Mouse (Mus musculus) heart, embryonic 14.5 days (tissue): ENCODE measurements around the gene Baat. TPM values are rescaled to one million over a fixed set of nuclear protein-coding genes. Genes with fewer than 3 reads are reported as not detected.
A peak's percentile ranks its signal among the peaks of the same experiment; 100 is the strongest.
"Not testable (repeated sequence)": the region's sequence is repeated elsewhere in the genome, so short reads cannot be mapped to it uniquely, and the experiment has no call there.

Experiments used
- ATAC-seq: fragments of 200-750 bp; cut with Nextera tagmentation; 2 replicates; pipeline ENCODE4 v1.8.0; 2017; ENCODE audit warnings: low read depth, moderate TSS enrichment; ENCODE audit not compliant: insufficient number of reproducible peaks, insufficient read depth, low FRiP score
- H3K27ac ChIP-seq, 2 experiments: fragments of 200-500 bp in 1 of 2; fragments of 300-500 bp in 1 of 2; sonication (generic) in 1 of 2; replicated peaks in 1 of 2; 2 replicates each; pipeline ENCODE4 v1.5.1; 2012 to 2014; ENCODE audit warnings: low read depth in 2 of 2, low read length in 2 of 2, control low read depth in 1 of 2, mild to moderate bottlenecking in 1 of 2, mixed read lengths in 1 of 2; ENCODE audit not compliant: control insufficient read depth in 1 of 2, insufficient read depth in 1 of 2
- H3K27me3 ChIP-seq: fragments of 300-500 bp; sonication (generic); 2 replicates; pipeline ENCODE4 v1.6.1; 2014; ENCODE audit warnings: mild to moderate bottlenecking, low read length, control low read depth; ENCODE audit not compliant: control insufficient read depth, insufficient read depth
- H3K36me3 ChIP-seq: fragments of 300-500 bp; sonication (generic); 2 replicates; pipeline ENCODE4 v1.6.1; 2014; ENCODE audit warnings: mild to moderate bottlenecking, control low read depth, low read length, mixed read lengths; ENCODE audit not compliant: control insufficient read depth, insufficient read depth
- H3K4me1 ChIP-seq, 2 experiments: fragments of 200-500 bp in 1 of 2; fragments of 300-500 bp in 1 of 2; sonication (generic) in 1 of 2; 2 replicates each; pipeline ENCODE4 v1.6.1; 2012 to 2014; ENCODE audit warnings: low read length in 2 of 2, control low read depth in 1 of 2, mixed read lengths in 1 of 2; ENCODE audit not compliant: control insufficient read depth in 2 of 2, insufficient read depth in 2 of 2
- H3K4me2 ChIP-seq: fragments of 300-500 bp; sonication (generic); 2 replicates; pipeline ENCODE4 v1.6.1; 2014; ENCODE audit warnings: mild to moderate bottlenecking, low read length
- H3K4me3 ChIP-seq, 2 experiments: fragments of 200-500 bp in 1 of 2; fragments of 300-500 bp in 1 of 2; sonication (generic) in 1 of 2; 2 replicates each; pipeline ENCODE4 v1.5.1; 2012 to 2014; ENCODE audit warnings: low read length in 2 of 2, mild to moderate bottlenecking in 2 of 2, control low read depth in 1 of 2, low read depth in 1 of 2, moderate library complexity in 1 of 2; ENCODE audit not compliant: control insufficient read depth in 1 of 2, insufficient read depth in 1 of 2
- H3K9ac ChIP-seq: fragments of 300-500 bp; sonication (generic); 2 replicates; pipeline ENCODE4 v1.6.1; 2014; ENCODE audit warnings: mild to moderate bottlenecking, low read length
- H3K9me3 ChIP-seq: fragments of 300-500 bp; sonication (generic); 2 replicates; pipeline ENCODE4 v1.6.1; 2016; ENCODE audit warnings: low read length, control low read depth; ENCODE audit not compliant: control insufficient read depth
- WGBS: fragments of 180-500 bp; shearing (Covaris S2); extraction: QIAGEN DNeasy Blood & Tissue Kit; methylation state at CpG from one replicate; pipeline ENCODE4 v1.1.7; 2014; 5-methylcytosine and 5-hydroxymethylcytosine counted together
- polyA plus RNA-seq: library from polyadenylated mRNA; unstranded; fragments of >200 nt; fragmentation: Nextera tagmentation; extraction: Ambion mirVana; gene quantifications from 2 replicates; pipeline ENCODE4 v1.2.1, GENCODE M21; 2014

Baat gene
- polyA plus RNA-seq, 1 experiment from 2014 or later = 0.16 TPM

DNA sequence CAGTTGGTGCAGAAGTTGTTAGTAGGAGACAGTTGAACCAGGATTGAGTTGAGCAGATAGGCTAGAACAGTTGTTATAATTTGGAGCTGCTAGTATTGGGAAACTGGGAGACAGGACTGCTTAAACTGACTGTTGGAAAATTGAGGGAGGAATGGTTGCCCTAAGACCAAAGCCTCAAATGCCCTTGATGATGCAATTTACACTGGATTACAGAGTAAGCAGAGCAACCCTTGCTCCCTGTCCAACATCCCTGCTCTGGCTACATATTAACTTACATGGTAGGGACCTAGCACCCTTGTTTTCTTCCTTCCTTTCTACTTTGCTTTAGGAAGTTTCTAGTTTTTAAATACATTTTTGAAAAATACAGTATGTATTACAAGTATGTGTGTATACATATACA is 20.9 kb downstream of the Baat start:
- Histone ChIP-seq H3K4me2 (no peak overlapping the region), H3K36me3 (no peaks in the 10 kb centered on the region), H3K27me3 (no peaks in the 10 kb centered on the region), H3K9me3 (no peaks in the 10 kb centered on the region), H3K4me1 (0 out of 4 replicates have a peak, but pooled peaks cover 1% of the 10 kb centered on the region in 2 experiments), H3K4me3 (no peak overlapping the region), H3K9ac (no peak overlapping the region), H3K27ac (no peak overlapping the region)
- ATAC-seq = no peak

DNA sequence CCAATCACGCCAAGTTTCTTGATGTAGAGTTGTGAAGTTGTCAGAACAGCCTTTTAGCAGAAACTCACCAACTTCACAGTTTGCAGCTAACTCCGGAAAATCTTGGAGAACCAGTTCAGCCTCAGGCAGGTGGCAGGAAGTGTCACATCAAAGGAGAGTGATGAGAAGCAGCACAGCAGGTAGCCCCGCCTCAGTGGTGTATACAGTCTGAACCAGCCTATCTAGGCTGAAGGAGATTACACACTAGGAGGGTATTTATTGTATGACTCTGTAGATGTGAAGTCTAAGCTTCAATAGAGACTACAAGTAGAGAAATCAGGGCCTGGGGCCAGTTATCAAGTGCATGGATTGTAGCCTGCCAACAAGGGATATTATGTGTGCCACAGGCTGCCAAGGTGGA is 25.5 kb downstream of the Baat start:
- Histone ChIP-seq H3K36me3 (no peaks in the 10 kb centered on the region), H3K9me3 (no peaks in the 10 kb centered on the region), H3K9ac (no peak overlapping the region), H3K4me2 (no peak overlapping the region), H3K4me1 (0 out of 4 replicates have a peak, but pooled peaks cover 2 to 4% of the 10 kb centered on the region in 2 experiments), H3K27me3 (no peaks in the 10 kb centered on the region), H3K27ac (no peak overlapping the region), H3K4me3 (no peak overlapping the region)
- 65% methylated on average over 3 of the region's 3 CpGs for WGBS
- no peak for ATAC-seq

DNA sequence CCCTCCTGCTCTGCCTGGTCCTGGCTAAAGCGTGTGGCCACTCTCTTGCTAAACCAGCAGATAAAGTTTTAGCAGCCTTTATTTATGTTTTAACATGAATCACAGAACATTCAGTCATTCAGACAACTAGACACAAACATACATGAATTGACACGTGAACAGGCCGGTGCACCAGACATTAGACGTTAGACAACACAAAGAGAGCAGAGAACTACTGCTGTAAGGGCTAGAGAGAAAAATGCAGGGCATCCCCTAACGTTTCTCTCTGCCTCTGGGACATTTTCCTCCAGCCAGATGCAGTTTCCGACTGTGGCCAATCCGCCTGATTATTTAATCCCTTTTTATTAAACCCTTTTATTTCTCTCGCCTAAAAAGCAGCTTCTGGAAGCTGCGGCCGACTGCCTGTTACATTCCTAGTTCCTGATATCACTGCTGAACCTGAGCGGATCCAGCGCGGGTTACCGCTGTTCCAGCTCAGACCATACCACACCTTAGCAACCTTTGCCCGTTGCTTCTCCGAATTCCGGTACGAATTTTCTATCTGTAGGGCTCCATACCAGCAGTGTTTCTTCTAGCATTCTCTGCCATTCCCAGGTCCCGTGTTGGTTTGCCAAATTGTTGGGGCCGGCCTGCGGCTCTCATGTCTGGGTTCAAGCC is 26.1 kb downstream of the Baat start:
- H3K4me1 ChIP-seq = 0 out of 4 replicates have a peak, but pooled peaks cover 2 to 4% of the 10 kb centered on the region in 2 experiments
- H3K27ac ChIP-seq = no peak overlapping the region
- peak overlapping the region; percentile 6 to 8; a peak in 2 of 4 replicates for H3K4me3 ChIP-seq
- H3K9ac ChIP-seq = no peak overlapping the region
- ATAC-seq = no peak
- no peaks in the 10 kb centered on the region for H3K9me3 ChIP-seq
- WGBS = 18% methylated on average over 21 of the region's 21 CpGs
- H3K36me3 ChIP-seq = no peaks in the 10 kb centered on the region
- H3K4me2 ChIP-seq = peak overlapping the region; percentile 50
- H3K27me3 ChIP-seq = no peaks in the 10 kb centered on the region

DNA sequence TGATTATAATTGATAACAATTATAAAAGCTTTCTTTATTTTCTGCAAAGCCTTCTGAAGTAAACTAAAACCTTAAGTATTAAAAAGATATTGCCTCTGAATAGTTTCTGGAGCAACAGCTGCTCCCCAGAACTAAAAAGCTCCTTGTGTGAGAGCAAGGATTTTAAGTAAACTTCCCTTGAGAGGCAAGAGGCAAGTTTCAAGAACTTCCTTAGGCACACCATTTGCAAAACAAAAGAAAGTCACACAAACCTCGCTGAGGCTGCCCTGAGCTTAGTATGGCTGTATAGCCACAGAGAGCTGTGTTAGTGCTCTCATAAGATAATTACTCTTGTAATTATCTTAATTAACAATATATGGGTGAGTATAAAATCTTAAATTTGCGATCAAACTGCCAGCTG is 27.3 kb downstream of the Baat start:
- 59% methylated on average over 2 of the region's 2 CpGs for WGBS
- H3K4me1 ChIP-seq, H3K9ac ChIP-seq, H3K4me2 ChIP-seq, H3K27ac ChIP-seq, ATAC-seq, H3K36me3 ChIP-seq, H3K9me3 ChIP-seq, H3K27me3 ChIP-seq, H3K4me3 ChIP-seq: not testable (repeated sequence)

DNA sequence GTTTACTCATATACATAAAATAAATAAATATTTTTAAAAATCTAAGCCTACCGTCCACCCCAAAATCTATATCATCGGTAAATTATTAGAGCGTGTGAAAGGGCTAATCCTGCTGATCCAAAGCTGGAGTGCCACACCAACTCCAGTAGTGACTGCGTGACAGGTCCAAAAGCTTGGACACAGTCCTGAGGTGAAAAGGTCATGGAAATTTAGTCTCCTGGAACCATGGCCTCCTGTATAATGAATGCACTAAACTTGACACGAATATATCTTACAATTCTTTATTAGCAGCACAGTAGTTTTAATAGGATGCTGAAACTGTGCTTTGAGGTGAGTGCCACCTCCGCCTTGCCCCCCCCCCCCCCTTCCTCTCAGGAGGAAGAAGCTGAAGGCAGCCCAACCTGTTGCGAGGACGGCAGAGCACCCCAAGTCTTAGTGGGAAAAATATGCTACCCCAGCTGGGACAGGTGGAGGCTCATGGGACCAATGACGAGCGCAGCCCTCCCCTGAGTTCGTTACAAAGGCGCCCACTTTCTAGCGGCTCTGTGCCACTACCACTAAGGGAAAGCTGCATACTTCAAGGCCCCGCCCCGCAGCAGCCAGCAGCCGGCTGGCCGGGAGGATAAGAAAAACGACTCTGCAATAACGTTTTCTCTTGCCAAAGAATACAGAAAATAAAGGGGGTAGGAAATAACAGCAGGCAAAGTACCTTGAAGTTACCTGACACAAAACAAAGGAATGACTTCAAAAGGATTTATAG is 28.1 kb downstream of the Baat start:
- no peak overlapping the region for H3K9ac ChIP-seq
- peak overlapping the region; percentile 24 to 45 for H3K4me3 ChIP-seq
- 17% methylated on average over 19 of the region's 19 CpGs for WGBS
- no peaks in the 10 kb centered on the region for H3K27me3 ChIP-seq
- no peak overlapping the region for H3K27ac ChIP-seq
- 0 out of 2 replicates have a peak, but pooled peaks have one; percentile 64 for ATAC-seq
- no peaks in the 10 kb centered on the region for H3K9me3 ChIP-seq
- 0 out of 4 replicates have a peak, but pooled peaks cover 2 to 4% of the 10 kb centered on the region in 2 experiments for H3K4me1 ChIP-seq
- H3K36me3 ChIP-seq = no peaks in the 10 kb centered on the region
- peak overlapping the region; percentile 58 for H3K4me2 ChIP-seq

DNA sequence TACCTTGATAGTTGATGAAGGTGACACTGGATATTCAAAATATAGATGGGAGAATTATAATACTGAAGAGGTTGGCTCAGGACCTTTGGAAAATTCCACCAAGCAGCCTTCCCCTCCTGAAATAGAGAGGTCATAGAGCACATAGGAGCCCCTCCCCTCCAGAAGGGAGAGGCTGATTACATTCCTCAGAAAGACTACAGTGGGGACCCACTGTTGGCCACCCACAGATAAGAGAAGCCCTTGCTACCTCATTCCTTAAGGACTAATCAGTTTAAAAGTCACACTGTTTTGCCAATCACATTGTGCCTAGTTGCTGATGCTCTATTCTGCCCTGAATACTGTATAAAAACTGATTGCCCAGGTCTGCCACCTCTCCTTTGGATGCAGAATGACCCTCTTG is 31.8 kb downstream of the Baat start:
- Histone ChIP-seq H3K27me3 (no peaks in the 10 kb centered on the region), H3K36me3 (no peaks in the 10 kb centered on the region), H3K4me2 (no peak overlapping the region), H3K4me3 (no peak overlapping the region), H3K9me3 (no peaks in the 10 kb centered on the region), H3K27ac (no peak overlapping the region), H3K9ac (no peak overlapping the region), H3K4me1 (no peaks in the 10 kb centered on the region)
- ATAC-seq = no peak

DNA sequence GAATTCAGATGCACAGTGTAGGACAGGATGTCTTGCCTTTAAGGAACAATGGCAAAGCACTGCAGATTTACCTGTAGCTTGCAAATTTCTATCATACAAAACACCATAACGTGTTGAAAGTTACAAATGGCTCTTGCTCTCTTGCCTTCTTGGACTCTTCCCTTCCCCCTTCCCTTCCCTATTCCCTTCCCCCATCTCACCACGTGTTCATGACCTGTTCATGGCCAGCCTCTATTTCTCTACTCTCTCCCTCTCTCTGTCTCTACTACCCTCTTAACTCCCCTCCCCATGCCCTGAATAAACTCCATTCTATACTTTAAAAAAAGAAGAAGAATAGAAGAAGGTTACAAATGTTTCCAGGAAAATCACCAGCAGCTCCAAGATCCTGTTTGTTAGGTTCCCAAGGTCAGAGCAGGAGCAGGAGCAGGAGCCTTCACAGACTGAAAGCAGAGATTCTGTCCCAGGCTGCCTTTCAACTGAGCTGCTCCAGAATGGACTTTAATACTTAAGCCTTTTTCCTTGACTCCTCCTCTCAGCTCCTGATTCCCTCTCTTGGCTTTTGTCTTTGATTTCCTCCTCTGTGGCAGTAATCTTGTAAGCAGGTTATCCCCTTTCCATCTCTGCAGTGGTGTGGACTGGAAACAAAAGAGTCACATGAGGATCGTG is 32.8 kb downstream of the Baat start, which contains the start of gene Acnat1:
TSS of gene Acnat1 (minus strand) at position 478 of the 666 bp plus-strand sequence.
- no peak for ATAC-seq
- Histone ChIP-seq H3K27ac (no peak within 1 kb of the TSS), H3K4me2 (no peak within 1 kb of the TSS), H3K27me3 (no peaks in the 10 kb centered on the region), H3K36me3 (no peaks in the 10 kb centered on the region), H3K9me3 (no peaks in the 10 kb centered on the region), H3K9ac (no peak within 1 kb of the TSS), H3K4me3 (no peak within 1 kb of the TSS), H3K4me1 (no peaks in the 10 kb centered on the region)
- 41% methylated on average over 3 of the region's 3 CpGs for WGBS
